Mouse (Mus musculus) kidney, adult 11 months (tissue): ENCODE data around the gene Il20ra.

Experiments used
- DNase-seq: peaks from one replicate; pipeline ENCODE4 v3.0.0; 2022

Gene Il20ra

GRCm38 (mm10) chr10:19779092-19779491, 66.7 kb downstream of the Il20ra start:
- no peak for DNase-seq

- no peak for DNase-seq
These were observed 69.0 kb downstream of the Il20ra start for GRCm38 (mm10) chr10:19781365-19781764.

- no peak for DNase-seq
These were observed 82.6 kb downstream of the Il20ra start for GRCm38 (mm10) chr10:19794996-19795395.

DNA sequence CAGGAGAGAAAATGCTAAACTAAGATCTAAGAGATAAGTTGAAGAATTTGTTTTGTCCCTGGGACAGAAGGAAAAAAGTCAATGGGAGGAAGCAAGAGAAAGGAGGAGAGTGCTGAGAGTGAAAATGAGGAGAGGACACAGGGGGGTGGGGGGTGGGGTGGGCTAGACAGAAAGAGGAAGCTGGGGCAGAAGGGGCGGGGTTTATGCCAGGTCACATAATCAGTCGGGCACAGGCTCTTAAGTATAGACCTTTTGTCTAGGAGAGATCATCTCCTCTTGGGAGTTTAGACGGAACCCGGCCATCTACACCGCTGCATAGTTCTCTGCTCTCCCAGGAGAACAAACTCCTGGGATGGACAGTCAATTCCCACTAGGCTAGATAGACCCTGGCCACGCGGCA, 90.6 kb downstream of the Il20ra start:
- DNase-seq: no peak

DNA sequence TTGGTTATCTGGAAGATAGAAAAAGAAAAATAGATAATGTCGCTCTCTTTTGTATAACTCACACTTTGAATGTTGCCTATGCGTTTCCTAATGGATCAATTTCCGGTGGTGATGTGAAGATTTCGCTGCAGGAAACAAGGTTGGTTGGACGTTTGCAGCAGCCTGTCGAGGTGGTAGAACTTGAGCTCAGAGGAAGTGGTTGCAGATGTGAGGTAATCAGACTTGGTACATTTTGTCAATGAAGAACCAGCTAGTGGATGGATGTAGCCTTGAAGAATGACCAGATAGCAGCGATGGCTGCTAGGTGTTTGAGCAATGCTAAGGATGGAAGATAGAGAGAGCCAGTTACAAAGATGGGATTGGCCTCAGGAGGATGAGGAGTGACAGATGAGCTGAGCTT, 92.4 kb downstream of the Il20ra start:
- DNase-seq: no peak
